Mouse (Mus musculus) erythroblast, embryonic 14.5 days (primary cell): ENCODE measurements around the gene Jag2. TPM values are rescaled to one million over a fixed set of nuclear protein-coding genes. Genes with fewer than 3 reads are reported as not detected.

Source experiments
- H3K27me3 ChIP-seq: 2 replicates; pipeline ENCODE4 v1.6.1; 2012; ENCODE audit warnings: inconsistent platforms; ENCODE audit not compliant: control insufficient read depth
- H3K36me3 ChIP-seq: 2 replicates; pipeline ENCODE4 v1.6.1; 2012; ENCODE audit warnings: mild to moderate bottlenecking, inconsistent platforms; ENCODE audit not compliant: control insufficient read depth
- H3K4me1 ChIP-seq: 2 replicates; pipeline ENCODE4 v1.6.1; 2012; ENCODE audit warnings: inconsistent platforms; ENCODE audit not compliant: control insufficient read depth
- H3K4me3 ChIP-seq: replicated peaks from 2 replicates; pipeline ENCODE3; 2012; ENCODE audit warnings: moderate library complexity, mild to moderate bottlenecking, inconsistent platforms
- H3K9me3 ChIP-seq: 2 replicates; pipeline ENCODE4 v1.6.1; 2012; ENCODE audit warnings: low read length, inconsistent platforms, mixed read lengths; ENCODE audit not compliant: control insufficient read depth
- GATA1 ChIP-seq: IDR thresholded peaks from 2 replicates; pipeline ENCODE4 v1.6.1; 2012; ENCODE audit warnings: low read length, inconsistent platforms, mixed read lengths
- TAL1 ChIP-seq: IDR thresholded peaks from 3 replicates; pipeline ENCODE4 v1.6.1; 2012; ENCODE audit warnings: low read length, inconsistent platforms, mixed read lengths
- polyA plus RNA-seq: library from polyadenylated mRNA; stranded (reverse); fragments of >175 nt; gene quantifications from 2 replicates; pipeline ENCODE4 v1.2.3, GENCODE M21; 2012

Gene Jag2
- polyA plus RNA-seq, 1 experiment, result not detected

GRCm38 (mm10) chr12:112959421-112959820 lies 29.8 kb upstream of the Jag2 start:
- no peak for TF ChIP-seq GATA1
- TF ChIP-seq TAL1, result no peak
- Histone ChIP-seq H3K27me3 (no peaks in the 10 kb centered on the region), H3K4me1 (peaks cover 4% of the 10 kb centered on the region), H3K36me3 (peaks cover 70% of the 10 kb centered on the region), H3K4me3 (no peak overlapping the region), H3K9me3 (no peaks in the 10 kb centered on the region)

DNA sequence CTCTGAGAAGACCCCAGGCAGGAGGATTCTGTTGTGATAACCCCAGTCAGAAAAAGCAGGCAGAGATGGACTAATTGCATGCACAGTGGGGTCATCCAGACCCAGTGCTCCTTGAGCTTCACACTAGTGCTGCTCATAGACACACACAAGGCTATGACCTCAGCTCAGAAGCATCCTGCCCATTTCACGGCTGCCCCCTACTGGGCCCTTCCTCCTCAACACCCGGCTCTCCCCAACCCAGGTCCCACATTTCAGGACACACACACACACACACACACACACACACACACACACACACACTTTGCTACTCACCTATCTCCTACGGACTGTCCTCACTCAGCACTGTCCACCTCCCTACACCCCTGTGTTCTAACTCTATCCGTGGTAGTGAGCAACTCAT lies 28.7 kb upstream of the Jag2 start:
- peaks cover 2% of the 10 kb centered on the region for H3K27me3 ChIP-seq
- no peak overlapping the region for H3K4me3 ChIP-seq
- H3K36me3 ChIP-seq, result peaks cover 59% of the 10 kb centered on the region

GRCm38 (mm10) chr12:112955800-112956199 lies 26.2 kb upstream of the Jag2 start:
- H3K4me3 ChIP-seq, result no peak overlapping the region
- no peak for TF ChIP-seq TAL1
- H3K36me3 ChIP-seq, result peaks cover 34% of the 10 kb centered on the region
- H3K9me3 ChIP-seq, result no peaks in the 10 kb centered on the region
- peaks cover 26% of the 10 kb centered on the region for H3K27me3 ChIP-seq
- H3K4me1 ChIP-seq, result peaks cover 11% of the 10 kb centered on the region

More for the DNA sequence above, 28.7 kb upstream of the Jag2 start:
- Histone ChIP-seq H3K9me3 (no peaks in the 10 kb centered on the region), H3K4me1 (peaks cover 4% of the 10 kb centered on the region)
- TF ChIP-seq TAL1, result no peak
- no peak for TF ChIP-seq GATA1

- peaks cover 24% of the 10 kb centered on the region for H3K4me1 ChIP-seq
- H3K4me3 ChIP-seq, result no peak overlapping the region
- H3K36me3 ChIP-seq, result peaks cover 7% of the 10 kb centered on the region
- peaks cover 53% of the 10 kb centered on the region for H3K27me3 ChIP-seq
- TF ChIP-seq TAL1 (no peak), GATA1 (no peak)
- H3K9me3 ChIP-seq, result no peaks in the 10 kb centered on the region
These were observed 23.5 kb upstream of the Jag2 start for GRCm38 (mm10) chr12:112952926-112953565.

- no peak overlapping the region for H3K4me3 ChIP-seq
- TF ChIP-seq TAL1 (no peak), GATA1 (no peak)
- H3K36me3 ChIP-seq, result peaks cover 2% of the 10 kb centered on the region
- H3K27me3 ChIP-seq, result peaks cover 57% of the 10 kb centered on the region
- H3K4me1 ChIP-seq, result peaks cover 24% of the 10 kb centered on the region
- H3K9me3 ChIP-seq, result no peaks in the 10 kb centered on the region
These were observed 22.9 kb upstream of the Jag2 start for GRCm38 (mm10) chr12:112952433-112952832.

GRCm38 (mm10) chr12:112951150-112951842 lies 21.7 kb upstream of the Jag2 start:
- peaks cover 24% of the 10 kb centered on the region for H3K4me1 ChIP-seq
- no peak for TF ChIP-seq TAL1
- no peak for TF ChIP-seq GATA1
- H3K9me3 ChIP-seq, result no peaks in the 10 kb centered on the region
- peaks cover 61% of the 10 kb centered on the region for H3K27me3 ChIP-seq
- no peak overlapping the region for H3K4me3 ChIP-seq
- H3K36me3 ChIP-seq, result no peaks in the 10 kb centered on the region

GRCm38 (mm10) chr12:112950761-112951129 lies 21.2 kb upstream of the Jag2 start:
- Histone ChIP-seq H3K36me3 (no peaks in the 10 kb centered on the region), H3K9me3 (no peaks in the 10 kb centered on the region), H3K4me3 (peak overlapping the region; percentile 64), H3K4me1 (peaks cover 22% of the 10 kb centered on the region), H3K27me3 (peaks cover 61% of the 10 kb centered on the region)
- no peak for TF ChIP-seq TAL1
- TF ChIP-seq GATA1, result no peak

GRCm38 (mm10) chr12:112950040-112950760 lies 20.6 kb upstream of the Jag2 start:
- Histone ChIP-seq H3K27me3 (peaks cover 61% of the 10 kb centered on the region), H3K36me3 (no peaks in the 10 kb centered on the region), H3K4me1 (peaks cover 20% of the 10 kb centered on the region), H3K4me3 (peak overlapping the region; percentile 64), H3K9me3 (no peaks in the 10 kb centered on the region)
- peak; percentile 30; the same call in 1 of the 2 replicates for TF ChIP-seq GATA1
- TF ChIP-seq TAL1, result no peak

- Histone ChIP-seq H3K4me3 (no peak overlapping the region), H3K4me1 (peaks cover 20% of the 10 kb centered on the region), H3K36me3 (no peaks in the 10 kb centered on the region), H3K9me3 (no peaks in the 10 kb centered on the region), H3K27me3 (peaks cover 50% of the 10 kb centered on the region)
- TF ChIP-seq GATA1, result no peak
- TF ChIP-seq TAL1, result no peak
These were observed 17.7 kb upstream of the Jag2 start for GRCm38 (mm10) chr12:112947307-112947706.
